Mouse (Mus musculus): ENCODE data around the gene Slc35b3.

DNA sequence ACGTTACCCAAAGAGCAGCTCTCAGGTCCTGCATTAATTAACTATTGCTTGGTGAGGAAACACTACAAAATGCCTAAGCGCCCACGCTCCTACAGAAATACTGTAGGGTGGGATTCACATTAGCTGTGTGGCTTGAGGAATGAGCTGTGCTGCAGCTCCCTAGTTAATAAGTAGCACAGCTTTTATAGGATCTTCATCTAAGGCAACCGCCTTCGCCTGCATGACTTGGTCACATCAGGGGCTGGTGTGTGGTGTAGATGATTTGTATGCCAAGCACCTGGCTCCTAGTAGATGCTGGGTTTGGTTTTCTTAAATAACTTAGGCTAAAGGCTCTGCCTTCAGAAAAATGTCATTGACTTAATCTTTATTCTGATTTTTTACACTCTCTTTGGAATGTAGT, 15.2 kb upstream of the Slc35b3 start:
- no peak for TF ChIP-seq CTCF (IDR thresholded peaks at IDR 0.05; ENCODE audit: extremely low read depth, insufficient read depth, low read length)
- TF ChIP-seq POLR2A (IDR thresholded peaks at IDR 0.05; ENCODE audit: extremely low read depth, insufficient read depth, low read length), result no peak

All from cortical plate, adult 2 months (tissue).